Mouse (Mus musculus) cortical plate, adult 2 months (tissue): ENCODE measurements around the gene Sema3d.

ENCODE experiments used
- CTCF ChIP-seq: fragments of 200-500 bp; IDR thresholded peaks from 2 replicates; pipeline ENCODE4 v1.5.1; 2011; ENCODE audit warnings: mild to moderate bottlenecking, control low read depth, low read length; ENCODE audit not compliant: insufficient read depth; ENCODE audit errors: extremely low read depth
- POLR2A ChIP-seq: fragments of 200-500 bp; IDR thresholded peaks from 2 replicates; pipeline ENCODE4 v1.6.1; 2011; ENCODE audit warnings: mild to moderate bottlenecking, low read length, control low read depth; ENCODE audit not compliant: insufficient read depth; ENCODE audit errors: extremely low read depth

DNA sequence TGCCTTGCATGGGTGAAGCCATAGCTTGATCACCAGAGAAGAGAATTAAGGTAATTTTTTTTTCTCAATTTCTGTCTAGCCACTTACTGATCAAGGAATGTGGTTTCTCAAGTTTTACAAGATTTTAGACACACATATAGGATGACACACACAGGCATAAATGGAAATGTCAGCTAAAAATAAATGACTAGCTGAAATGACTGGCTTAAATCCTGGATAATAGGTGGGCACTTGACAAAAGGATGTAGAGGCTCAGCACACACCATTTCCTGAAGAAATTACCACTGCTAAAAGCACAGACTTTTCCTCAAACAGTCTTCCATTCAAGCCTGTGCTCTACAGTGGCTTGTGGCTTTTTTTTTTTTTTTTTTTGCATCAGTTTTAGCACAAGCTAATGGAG lies 21.0 kb downstream of the Sema3d start:
- no peak for TF ChIP-seq CTCF
- TF ChIP-seq POLR2A, result no peak
